Mouse (Mus musculus): ENCODE results near the gene Ahdc1. TPM values are rescaled to one million over a fixed set of nuclear protein-coding genes. Genes with fewer than 3 reads are reported as not detected.

Ahdc1 gene
- polyA plus RNA-seq, 1 experiment from 2014 or later: 10.1 TPM

- H3K27me3 ChIP-seq: no peaks in the 10 kb centered on the region
- H3K4me2 ChIP-seq: no peak overlapping the region
- peak overlapping the region; percentile 84; the same call in 1 of the 2 replicates for H3K27ac ChIP-seq
- 63% methylated on average over 14 of the region's 14 CpGs for WGBS
- peaks cover 95% of the 10 kb centered on the region for H3K4me1 ChIP-seq
- H3K36me3 ChIP-seq: peaks cover 10% of the 10 kb centered on the region; the same call in 1 of the 2 replicates
- ATAC-seq (replicated peaks; ENCODE audit: low FRiP score): no peak
- no peak overlapping the region for H3K4me3 ChIP-seq (replicated peaks)
- no peaks in the 10 kb centered on the region for H3K9me3 ChIP-seq (replicated peaks)
- no peak overlapping the region for H3K9ac ChIP-seq
These were observed 12.0 kb downstream of the Ahdc1 start for GRCm38 (mm10) chr4:133022954-133023635.

- Histone ChIP-seq H3K4me3 (replicated peaks) (no peak overlapping the region), H3K27me3 (no peaks in the 10 kb centered on the region), H3K9ac (no peak overlapping the region), H3K4me2 (no peak overlapping the region), H3K9me3 (replicated peaks) (no peaks in the 10 kb centered on the region), H3K36me3 (peaks cover 4% of the 10 kb centered on the region; the same call in 1 of the 2 replicates), H3K4me1 (peaks cover 95% of the 10 kb centered on the region), H3K27ac (peak overlapping the region; percentile 84)
- WGBS: 84% methylated on average over 6 of the region's 6 CpGs
- ATAC-seq (replicated peaks; ENCODE audit: low FRiP score): no peak
These were observed 12.6 kb downstream of the Ahdc1 start for GRCm38 (mm10) chr4:133023636-133024035.

- H3K4me1 ChIP-seq: peaks cover 95% of the 10 kb centered on the region
- no peaks in the 10 kb centered on the region for H3K36me3 ChIP-seq
- no peak for ATAC-seq (replicated peaks; ENCODE audit: low FRiP score)
- H3K9me3 ChIP-seq (replicated peaks): no peaks in the 10 kb centered on the region
- no peak overlapping the region for H3K4me3 ChIP-seq (replicated peaks)
- H3K27ac ChIP-seq: peak overlapping the region; percentile 84
- H3K27me3 ChIP-seq: no peaks in the 10 kb centered on the region
- H3K9ac ChIP-seq: no peak overlapping the region
- H3K4me2 ChIP-seq: peak overlapping the region; percentile 31
- 23% methylated on average over 3 of the region's 4 CpGs for WGBS
These were observed 13.3 kb downstream of the Ahdc1 start for GRCm38 (mm10) chr4:133024404-133024803.

- ATAC-seq (replicated peaks; ENCODE audit: low FRiP score): 0 out of 2 replicates have a peak, but pooled peaks have one; percentile 27
- WGBS: 15% methylated on average over 10 of the region's 10 CpGs
- H3K4me2 ChIP-seq: peak overlapping the region; percentile 31
- peaks cover 95% of the 10 kb centered on the region for H3K4me1 ChIP-seq
- H3K36me3 ChIP-seq: no peaks in the 10 kb centered on the region
- 0 out of 2 replicates have a peak overlapping the region, but pooled peaks have one; percentile 8 for H3K9ac ChIP-seq
- H3K4me3 ChIP-seq (replicated peaks): no peak overlapping the region
- H3K27me3 ChIP-seq: no peaks in the 10 kb centered on the region
- H3K9me3 ChIP-seq (replicated peaks): no peaks in the 10 kb centered on the region
- peak overlapping the region; percentile 84 for H3K27ac ChIP-seq
These were observed 14.1 kb downstream of the Ahdc1 start for GRCm38 (mm10) chr4:133024969-133025685.

GRCm38 (mm10) chr4:133026272-133026671 is 15.2 kb downstream of the Ahdc1 start:
- 66% methylated on average over 10 of the region's 10 CpGs for WGBS
- no peak overlapping the region for H3K4me2 ChIP-seq
- H3K4me3 ChIP-seq (replicated peaks): no peak overlapping the region
- no peak overlapping the region for H3K9ac ChIP-seq
- H3K27me3 ChIP-seq: no peaks in the 10 kb centered on the region
- no peak for ATAC-seq (replicated peaks; ENCODE audit: low FRiP score)
- peaks cover 5% of the 10 kb centered on the region; the same call in 1 of the 2 replicates for H3K36me3 ChIP-seq
- peaks cover 91% of the 10 kb centered on the region for H3K4me1 ChIP-seq
- peak overlapping the region; percentile 84 for H3K27ac ChIP-seq
- no peaks in the 10 kb centered on the region for H3K9me3 ChIP-seq (replicated peaks)

- WGBS: 26% methylated on average over 2 of the region's 2 CpGs
These were observed 15.8 kb downstream of the Ahdc1 start for GRCm38 (mm10) chr4:133026826-133027375.

GRCm38 (mm10) chr4:133027721-133028120 is 16.7 kb downstream of the Ahdc1 start:
- H3K4me1 ChIP-seq: peaks cover 79% of the 10 kb centered on the region
- 0 out of 2 replicates have a peak overlapping the region, but pooled peaks have one; percentile 84 for H3K27ac ChIP-seq
- peaks cover 12% of the 10 kb centered on the region for H3K36me3 ChIP-seq
- WGBS: 74% methylated on average over 10 of the region's 10 CpGs
- H3K27me3 ChIP-seq: no peaks in the 10 kb centered on the region
- no peak overlapping the region for H3K9ac ChIP-seq
- no peak overlapping the region for H3K4me3 ChIP-seq (replicated peaks)
- ATAC-seq (replicated peaks; ENCODE audit: low FRiP score): no peak
- no peaks in the 10 kb centered on the region for H3K9me3 ChIP-seq (replicated peaks)
- H3K4me2 ChIP-seq: no peak overlapping the region

More at GRCm38 (mm10) chr4:133026826-133027375, 15.8 kb downstream of the Ahdc1 start:
- Histone ChIP-seq H3K4me3 (replicated peaks) (no peak overlapping the region), H3K9me3 (replicated peaks) (no peaks in the 10 kb centered on the region), H3K9ac (no peak overlapping the region), H3K27me3 (no peaks in the 10 kb centered on the region), H3K4me2 (no peak overlapping the region), H3K36me3 (peaks cover 11% of the 10 kb centered on the region), H3K4me1 (peaks cover 85% of the 10 kb centered on the region), H3K27ac (peak overlapping the region; percentile 84)
- ATAC-seq (replicated peaks; ENCODE audit: low FRiP score): no peak

- Histone ChIP-seq H3K4me2 (no peak overlapping the region), H3K9ac (no peak overlapping the region), H3K9me3 (replicated peaks) (no peaks in the 10 kb centered on the region), H3K36me3 (peaks cover 12% of the 10 kb centered on the region), H3K4me3 (replicated peaks) (no peak overlapping the region), H3K4me1 (peaks cover 76% of the 10 kb centered on the region), H3K27me3 (no peaks in the 10 kb centered on the region), H3K27ac (no peak overlapping the region)
- no peak for ATAC-seq (replicated peaks; ENCODE audit: low FRiP score)
- WGBS: 86% methylated on average over 6 of the region's 6 CpGs
These were observed 17.1 kb downstream of the Ahdc1 start for GRCm38 (mm10) chr4:133028193-133028592.

GRCm38 (mm10) chr4:133028875-133029274 is 17.8 kb downstream of the Ahdc1 start:
- 56% methylated on average over 6 of the region's 6 CpGs for WGBS
- H3K36me3 ChIP-seq: peaks cover 12% of the 10 kb centered on the region
- no peak overlapping the region for H3K4me2 ChIP-seq
- H3K4me1 ChIP-seq: peaks cover 70% of the 10 kb centered on the region
- H3K9ac ChIP-seq: no peak overlapping the region
- no peak overlapping the region for H3K27ac ChIP-seq
- no peaks in the 10 kb centered on the region for H3K27me3 ChIP-seq
- H3K9me3 ChIP-seq (replicated peaks): no peaks in the 10 kb centered on the region
- no peak for ATAC-seq (replicated peaks; ENCODE audit: low FRiP score)
- no peak overlapping the region for H3K4me3 ChIP-seq (replicated peaks)

- peaks cover 68% of the 10 kb centered on the region for H3K4me1 ChIP-seq
- 93% methylated on average over 8 of the region's 8 CpGs for WGBS
- no peaks in the 10 kb centered on the region for H3K27me3 ChIP-seq
- peaks cover 12% of the 10 kb centered on the region for H3K36me3 ChIP-seq
- no peak overlapping the region for H3K4me3 ChIP-seq (replicated peaks)
- no peak for ATAC-seq (replicated peaks; ENCODE audit: low FRiP score)
- H3K27ac ChIP-seq: no peak overlapping the region
- H3K4me2 ChIP-seq: no peak overlapping the region
- no peak overlapping the region for H3K9ac ChIP-seq
- H3K9me3 ChIP-seq (replicated peaks): no peaks in the 10 kb centered on the region
These were observed 21.5 kb downstream of the Ahdc1 start for GRCm38 (mm10) chr4:133032410-133033095.

GRCm38 (mm10) chr4:133034478-133034877 is 23.4 kb downstream of the Ahdc1 start:
- H3K9me3 ChIP-seq (replicated peaks): no peaks in the 10 kb centered on the region
- 62% methylated on average over 10 of the region's 10 CpGs for WGBS
- H3K27ac ChIP-seq: no peak overlapping the region
- H3K27me3 ChIP-seq: no peaks in the 10 kb centered on the region
- peaks cover 67% of the 10 kb centered on the region for H3K4me1 ChIP-seq
- no peak overlapping the region for H3K4me2 ChIP-seq
- H3K9ac ChIP-seq: no peak overlapping the region
- H3K4me3 ChIP-seq (replicated peaks): no peak overlapping the region
- ATAC-seq (replicated peaks; ENCODE audit: low FRiP score): no peak
- peaks cover 12% of the 10 kb centered on the region for H3K36me3 ChIP-seq

Data from kidney, embryonic 15.5 days (tissue).